Mouse (Mus musculus) kidney, adult 10 weeks (tissue): ENCODE data around the gene Klk4. TPM values are rescaled to one million over a fixed set of nuclear protein-coding genes. Genes with fewer than 3 reads are reported as not detected.

Experiments
- polyA plus RNA-seq: library from polyadenylated mRNA; stranded (reverse); fragments of 350-450 nt; fragmentation: Illumina TruSeq; extraction: RNeasy Lipid Tissue Mini Kit (QIAGEN cat#74804); gene quantifications from one replicate; pipeline ENCODE4 v1.2.3, GENCODE M21; 2014; ENCODE audit warnings: low read depth, low replicate concordance

Gene Klk4
- polyA plus RNA-seq: not detected

GRCm38 (mm10) chr7:43880912-43881311 lies at the start of gene Klk4:
Gene Klk4 (plus strand): TSS chr7:43881160.

GRCm38 (mm10) chr7:43841701-43842100 lies 39.3 kb upstream of the Klk4 start, which contains the start of gene Klk5:
Gene Klk5 (plus strand): TSS chr7:43841971.

GRCm38 (mm10) chr7:43933440-43933839 lies 52.5 kb downstream of the Klk4 start, which contains the start of gene Klk15:
Gene Klk15 (plus strand): TSS chr7:43933740.

Other genes starting within 250 kb of the Klk4 start
- gene Ceacam18, start 246.5 kb upstream of the Klk4 start, polyA plus RNA-seq: not detected
- 0.32 TPM for gene Siglece, start 221.0 kb upstream of the Klk4 start, polyA plus RNA-seq
- gene Ctu1, start 209.1 kb upstream of the Klk4 start, polyA plus RNA-seq: 1.4 TPM
- not detected for gene Klk14, start 190.7 kb upstream of the Klk4 start, polyA plus RNA-seq
- not detected for gene Klk13, start 168.6 kb upstream of the Klk4 start, polyA plus RNA-seq
- not detected for gene Klk12, start 112.3 kb upstream of the Klk4 start, polyA plus RNA-seq
- not detected for gene Klk11, start 106.6 kb upstream of the Klk4 start, polyA plus RNA-seq
- not detected for gene Klk10, start 100.1 kb upstream of the Klk4 start, polyA plus RNA-seq
- not detected for gene Klk9, start 89.3 kb upstream of the Klk4 start, polyA plus RNA-seq
- not detected for gene Klk8, start 83.6 kb upstream of the Klk4 start, polyA plus RNA-seq
- gene Klk7, start 69.9 kb upstream of the Klk4 start, polyA plus RNA-seq: not detected
- not detected for gene Klk6, start 56.7 kb upstream of the Klk4 start, polyA plus RNA-seq
- gene Klk5, start 39.2 kb upstream of the Klk4 start, polyA plus RNA-seq: not detected
- not detected for gene Klk15, start 52.6 kb downstream of the Klk4 start, polyA plus RNA-seq
- 0.57 TPM for gene Klk1b8, start 69.5 kb downstream of the Klk4 start, polyA plus RNA-seq
- not detected for gene Klk1b1, start 85.6 kb downstream of the Klk4 start, polyA plus RNA-seq
- 0.97 TPM for gene Klk1b9, start 94.9 kb downstream of the Klk4 start, polyA plus RNA-seq
- not detected for gene Klk1b11, start 114.7 kb downstream of the Klk4 start, polyA plus RNA-seq
- not detected for gene Klk1b26, start 131.0 kb downstream of the Klk4 start, polyA plus RNA-seq
- 0.93 TPM for gene Klk1b27, start 171.1 kb downstream of the Klk4 start, polyA plus RNA-seq
- not detected for gene Klk1b21, start 221.2 kb downstream of the Klk4 start, polyA plus RNA-seq
- 1.8 TPM for gene Klk1b22, start 231.5 kb downstream of the Klk4 start, polyA plus RNA-seq